Mouse (Mus musculus): ENCODE data around the gene Slc16a1.

DNA sequence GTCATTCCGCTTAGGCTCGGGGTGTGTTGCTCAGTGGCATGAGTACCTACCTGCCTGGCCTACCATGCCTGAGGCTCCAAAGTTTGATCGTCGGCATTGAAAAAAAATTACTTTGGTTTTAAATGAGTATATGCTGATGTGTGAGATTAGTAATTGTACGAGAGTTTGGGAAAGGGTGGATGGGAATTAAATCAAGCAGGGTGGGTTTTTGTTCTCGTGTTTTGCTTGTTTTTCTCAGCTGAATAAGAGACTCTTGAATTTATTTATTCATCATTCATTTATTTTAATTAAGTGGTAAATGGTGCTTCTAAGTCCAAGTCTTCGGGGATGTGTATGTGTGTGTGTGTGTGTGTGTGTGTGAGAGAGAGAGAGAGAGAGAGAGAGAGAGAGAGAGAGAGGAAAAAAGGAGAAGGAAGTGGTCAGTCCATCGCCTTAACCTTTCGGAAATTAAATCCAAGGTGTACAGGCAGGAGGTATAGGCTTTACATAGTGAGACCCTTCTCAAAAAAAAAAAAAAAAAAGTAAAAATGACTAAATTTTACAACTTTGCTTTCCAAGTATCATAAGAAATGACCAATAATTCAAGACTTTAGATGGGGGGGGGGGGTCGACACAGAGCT lies 1.4 kb downstream of the Slc16a1 start:
- no peak for TF ChIP-seq CTCF (IDR thresholded peaks at IDR 0.05; ENCODE audit: low read depth, low read length)
- TF ChIP-seq POLR2A (IDR thresholded peaks at IDR 0.05; ENCODE audit: extremely low read depth, insufficient read depth, low read length) = no peak
